Mouse (Mus musculus) testis, adult 2 months (tissue): ENCODE results near the gene Parp12.

Source experiments
- CTCF ChIP-seq: fragments of 200-500 bp; IDR thresholded peaks from 2 replicates; pipeline ENCODE4 v1.5.1; 2012; ENCODE audit warnings: low read depth, mild to moderate bottlenecking, inconsistent platforms, low read length, moderate library complexity; ENCODE audit not compliant: control insufficient read depth, insufficient read depth, insufficient replicate concordance
- POLR2A ChIP-seq: fragments of 200-500 bp; IDR thresholded peaks from 2 replicates; pipeline ENCODE4 v1.6.1; 2012; ENCODE audit warnings: low read depth, mild to moderate bottlenecking, inconsistent platforms, low read length, moderate library complexity; ENCODE audit not compliant: control insufficient read depth

GRCm38 (mm10) chr6:39054878-39055508, 63.2 kb downstream of the Parp12 start:
- TF ChIP-seq POLR2A = no peak
- no peak for TF ChIP-seq CTCF
